Mouse (Mus musculus) heart, embryonic 11.5 days (tissue): ENCODE data around the gene Lrrc36. TPM values are rescaled to one million over a fixed set of nuclear protein-coding genes. Genes with fewer than 3 reads are reported as not detected.
A peak's percentile ranks its signal among the peaks of the same experiment; 100 is the strongest.

ENCODE experiments used
- ATAC-seq: fragments of 200-750 bp; cut with Nextera tagmentation; replicated peaks from 2 replicates; pipeline ENCODE4 v1.8.0; 2017; ENCODE audit warnings: moderate library complexity; ENCODE audit not compliant: insufficient number of reproducible peaks, low FRiP score, low TSS enrichment
- H3K27ac ChIP-seq: fragments of 300-500 bp; sonication (generic); 2 replicates; pipeline ENCODE4 v1.5.1; 2014; ENCODE audit warnings: mild to moderate bottlenecking, low read depth, low read length
- H3K27me3 ChIP-seq: fragments of 300-500 bp; sonication (generic); 2 replicates; pipeline ENCODE4 v1.6.1; 2014; ENCODE audit warnings: mild to moderate bottlenecking, low read length, mixed read lengths; ENCODE audit not compliant: control insufficient read depth, insufficient read depth
- H3K36me3 ChIP-seq: fragments of 300-500 bp; sonication (generic); 2 replicates; pipeline ENCODE4 v1.6.1; 2014; ENCODE audit warnings: mild to moderate bottlenecking, low read length, moderate library complexity, mixed read lengths; ENCODE audit not compliant: control insufficient read depth, insufficient read depth
- H3K4me1 ChIP-seq: fragments of 300-500 bp; sonication (generic); 2 replicates; pipeline ENCODE4 v1.6.1; 2014; ENCODE audit warnings: low read length; ENCODE audit not compliant: control insufficient read depth, insufficient read depth
- H3K4me2 ChIP-seq: fragments of 300-500 bp; sonication (generic); 2 replicates; pipeline ENCODE4 v1.6.1; 2014; ENCODE audit warnings: mild to moderate bottlenecking, moderate library complexity
- H3K4me3 ChIP-seq: fragments of 300-500 bp; sonication (generic); 2 replicates; pipeline ENCODE4 v1.5.1; 2014; ENCODE audit warnings: low read depth, low read length
- H3K9ac ChIP-seq: fragments of 300-500 bp; sonication (generic); 2 replicates; pipeline ENCODE4 v1.6.1; 2014; ENCODE audit warnings: mild to moderate bottlenecking, low read depth, low read length, moderate library complexity
- H3K9me3 ChIP-seq: fragments of 300-500 bp; sonication (generic); replicated peaks from 2 replicates; pipeline ENCODE4 v1.6.1; 2016; ENCODE audit warnings: low read length; ENCODE audit not compliant: control insufficient read depth
- WGBS: fragments of 180-500 bp; shearing (Covaris S2); extraction: QIAGEN DNeasy Blood & Tissue Kit; methylation state at CpG from one replicate; pipeline ENCODE4 v1.1.7; 2014; ENCODE audit not compliant: insufficient replicate concordance; 5-methylcytosine and 5-hydroxymethylcytosine counted together
- polyA plus RNA-seq: library from polyadenylated mRNA; unstranded; fragments of >200 nt; fragmentation: Nextera tagmentation; extraction: Ambion mirVana; gene quantifications from 2 replicates; pipeline ENCODE4 v1.2.1, GENCODE M21; 2014

Gene Lrrc36
- polyA plus RNA-seq, 1 experiment from 2014 or later, result not detected

- Histone ChIP-seq H3K36me3 (no peaks in the 10 kb centered on the region), H3K4me2 (no peak overlapping the region), H3K27me3 (no peaks in the 10 kb centered on the region), H3K4me1 (no peaks in the 10 kb centered on the region), H3K9me3 (no peaks in the 10 kb centered on the region), H3K9ac (no peak overlapping the region), H3K27ac (no peak overlapping the region), H3K4me3 (no peak overlapping the region)
- ATAC-seq, result no peak
- WGBS, result 69% methylated on average over 5 of the region's 5 CpGs
These were observed 22.8 kb downstream of the Lrrc36 start for GRCm38 (mm10) chr8:105436218-105436617.

GRCm38 (mm10) chr8:105437078-105437748, 23.8 kb downstream of the Lrrc36 start:
- ATAC-seq, result no peak
- no peaks in the 10 kb centered on the region for H3K36me3 ChIP-seq
- no peaks in the 10 kb centered on the region for H3K4me1 ChIP-seq
- WGBS, result 72% methylated on average over 5 of the region's 5 CpGs
- no peak overlapping the region for H3K4me3 ChIP-seq
- H3K9ac ChIP-seq, result no peak overlapping the region
- no peak overlapping the region for H3K27ac ChIP-seq
- H3K4me2 ChIP-seq, result no peak overlapping the region
- no peaks in the 10 kb centered on the region for H3K27me3 ChIP-seq
- no peaks in the 10 kb centered on the region for H3K9me3 ChIP-seq

GRCm38 (mm10) chr8:105438865-105439264, 25.5 kb downstream of the Lrrc36 start:
- Histone ChIP-seq H3K9me3 (no peaks in the 10 kb centered on the region), H3K9ac (no peak overlapping the region), H3K4me2 (no peak overlapping the region), H3K36me3 (no peaks in the 10 kb centered on the region), H3K27ac (no peak overlapping the region), H3K27me3 (peaks cover 4% of the 10 kb centered on the region; the same call in 1 of the 2 replicates), H3K4me1 (no peaks in the 10 kb centered on the region), H3K4me3 (no peak overlapping the region)
- 40% methylated on average over 5 of the region's 5 CpGs for WGBS
- ATAC-seq, result no peak

DNA sequence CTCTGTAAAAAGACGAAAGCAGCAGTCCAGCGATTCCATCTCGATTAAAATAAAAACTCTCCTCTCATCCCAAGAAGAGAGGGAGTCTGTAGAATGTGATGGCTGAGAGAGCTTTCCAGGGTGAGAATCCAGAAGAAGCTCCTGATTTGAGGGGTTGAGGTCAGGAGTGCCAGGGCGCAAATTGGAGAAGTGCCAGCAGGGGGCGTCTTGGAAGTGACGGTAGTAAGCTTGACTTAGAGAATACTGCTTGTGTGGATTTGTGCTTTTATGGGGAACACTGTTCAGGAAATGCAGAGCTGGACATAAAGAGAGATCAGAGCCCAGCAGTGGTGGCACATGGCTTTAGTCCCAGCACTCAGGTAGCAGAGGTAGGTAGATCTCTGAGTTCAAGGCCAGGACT, 28.1 kb downstream of the Lrrc36 start:
- H3K4me2 ChIP-seq, result no peak overlapping the region
- H3K27me3 ChIP-seq, result peaks cover 4% of the 10 kb centered on the region; the same call in 1 of the 2 replicates
- no peak overlapping the region for H3K4me3 ChIP-seq
- no peak for ATAC-seq
- no peak overlapping the region for H3K27ac ChIP-seq
- H3K4me1 ChIP-seq, result no peaks in the 10 kb centered on the region
- no peaks in the 10 kb centered on the region for H3K9me3 ChIP-seq
- 5% methylated on average over 6 of the region's 6 CpGs for WGBS
- no peaks in the 10 kb centered on the region for H3K36me3 ChIP-seq
- H3K9ac ChIP-seq, result no peak overlapping the region

GRCm38 (mm10) chr8:105442661-105443060, 29.3 kb downstream of the Lrrc36 start:
- Histone ChIP-seq H3K4me3 (no peak overlapping the region), H3K4me2 (no peak overlapping the region), H3K27me3 (peaks cover 4% of the 10 kb centered on the region; the same call in 1 of the 2 replicates), H3K9me3 (no peaks in the 10 kb centered on the region), H3K27ac (no peak overlapping the region), H3K36me3 (no peaks in the 10 kb centered on the region), H3K9ac (no peak overlapping the region), H3K4me1 (no peaks in the 10 kb centered on the region)
- 85% methylated on average over 5 of the region's 5 CpGs for WGBS
- no peak for ATAC-seq

GRCm38 (mm10) chr8:105445296-105446126, 32.1 kb downstream of the Lrrc36 start:
- H3K4me3 ChIP-seq, result no peak overlapping the region
- no peak overlapping the region for H3K9ac ChIP-seq
- H3K36me3 ChIP-seq, result no peaks in the 10 kb centered on the region
- 35% methylated on average over 11 of the region's 11 CpGs for WGBS
- H3K27me3 ChIP-seq, result peaks cover 4% of the 10 kb centered on the region; the same call in 1 of the 2 replicates
- ATAC-seq, result no peak
- H3K9me3 ChIP-seq, result no peaks in the 10 kb centered on the region
- H3K4me1 ChIP-seq, result no peaks in the 10 kb centered on the region
- no peak overlapping the region for H3K27ac ChIP-seq
- peak overlapping the region; percentile 11; the same call in 1 of the 2 replicates for H3K4me2 ChIP-seq

- H3K4me2 ChIP-seq, result peak overlapping the region; percentile 11; the same call in 1 of the 2 replicates
- H3K9me3 ChIP-seq, result no peaks in the 10 kb centered on the region
- 33% methylated on average over 4 of the region's 4 CpGs for WGBS
- no peak overlapping the region for H3K27ac ChIP-seq
- peaks cover 4% of the 10 kb centered on the region; the same call in 1 of the 2 replicates for H3K27me3 ChIP-seq
- no peak for ATAC-seq
- no peak overlapping the region for H3K4me3 ChIP-seq
- H3K36me3 ChIP-seq, result no peaks in the 10 kb centered on the region
- H3K9ac ChIP-seq, result no peak overlapping the region
- no peaks in the 10 kb centered on the region for H3K4me1 ChIP-seq
These were observed 32.8 kb downstream of the Lrrc36 start for GRCm38 (mm10) chr8:105446127-105446552.

GRCm38 (mm10) chr8:105448188-105448587, 34.8 kb downstream of the Lrrc36 start:
- H3K27me3 ChIP-seq, result no peaks in the 10 kb centered on the region
- H3K4me3 ChIP-seq, result no peak overlapping the region
- ATAC-seq, result no peak
- H3K9ac ChIP-seq, result no peak overlapping the region
- no peak overlapping the region for H3K27ac ChIP-seq
- no peaks in the 10 kb centered on the region for H3K4me1 ChIP-seq
- 85% methylated on average over 3 of the region's 3 CpGs for WGBS
- H3K9me3 ChIP-seq, result no peaks in the 10 kb centered on the region
- H3K36me3 ChIP-seq, result no peaks in the 10 kb centered on the region
- no peak overlapping the region for H3K4me2 ChIP-seq
